Mouse (Mus musculus) midbrain, embryonic 16.5 days (tissue): Measurements from ENCODE around the gene Gm1043. TPM values are rescaled to one million over a fixed set of nuclear protein-coding genes. Genes with fewer than 3 reads are reported as not detected.

ENCODE experiments used
- ATAC-seq: fragments of 200-750 bp; cut with Nextera tagmentation; 2 replicates; pipeline ENCODE4 v1.8.0; 2017; ENCODE audit warnings: moderate TSS enrichment
- H3K27ac ChIP-seq: fragments of 300-500 bp; sonication (generic); 2 replicates; pipeline ENCODE4 v1.5.1; 2014; ENCODE audit warnings: mild to moderate bottlenecking, low read length, mixed read lengths
- H3K27me3 ChIP-seq: fragments of 300-500 bp; sonication (generic); 2 replicates; pipeline ENCODE4 v1.6.1; 2014; ENCODE audit warnings: low read depth, low read length, mixed read lengths; ENCODE audit not compliant: control insufficient read depth, insufficient read depth
- H3K36me3 ChIP-seq: fragments of 300-500 bp; sonication (generic); 2 replicates; pipeline ENCODE4 v1.6.1; 2014; ENCODE audit warnings: mild to moderate bottlenecking, low read length, moderate library complexity, mixed read lengths; ENCODE audit not compliant: control insufficient read depth, insufficient read depth
- H3K4me1 ChIP-seq: fragments of 300-500 bp; sonication (generic); 2 replicates; pipeline ENCODE4 v1.6.1; 2014; ENCODE audit warnings: mild to moderate bottlenecking, low read length, mixed read lengths; ENCODE audit not compliant: control insufficient read depth, insufficient read depth
- H3K4me2 ChIP-seq: fragments of 300-500 bp; sonication (generic); 2 replicates; pipeline ENCODE4 v1.6.1; 2014; ENCODE audit warnings: mild to moderate bottlenecking, low read length, mixed read lengths
- H3K4me3 ChIP-seq: fragments of 300-500 bp; sonication (generic); 2 replicates; pipeline ENCODE4 v1.5.1; 2014; ENCODE audit warnings: low read depth, mild to moderate bottlenecking, low read length, moderate library complexity, mixed read lengths
- H3K9ac ChIP-seq: fragments of 300-500 bp; sonication (generic); 2 replicates; pipeline ENCODE4 v1.6.1; 2014; ENCODE audit warnings: low read depth, low read length, mixed read lengths
- H3K9me3 ChIP-seq: fragments of 300-500 bp; sonication (generic); replicated peaks from 2 replicates; pipeline ENCODE4 v1.6.1; 2014; ENCODE audit warnings: mild to moderate bottlenecking, low read length, mixed read lengths; ENCODE audit not compliant: control insufficient read depth, poor library complexity, severe bottlenecking
- WGBS: fragments of 180-500 bp; shearing (Covaris S2); extraction: QIAGEN DNeasy Blood & Tissue Kit; methylation state at CpG from one replicate; pipeline ENCODE4 v1.1.7; 2014; 5-methylcytosine and 5-hydroxymethylcytosine counted together
- polyA plus RNA-seq: library from polyadenylated mRNA; unstranded; fragments of >200 nt; fragmentation: Nextera tagmentation; extraction: Ambion mirVana; gene quantifications from 2 replicates; pipeline ENCODE4 v1.2.1, GENCODE M21; 2015

The Gm1043 gene
- polyA plus RNA-seq, 1 experiment from 2014 or later = 2.3 TPM

DNA sequence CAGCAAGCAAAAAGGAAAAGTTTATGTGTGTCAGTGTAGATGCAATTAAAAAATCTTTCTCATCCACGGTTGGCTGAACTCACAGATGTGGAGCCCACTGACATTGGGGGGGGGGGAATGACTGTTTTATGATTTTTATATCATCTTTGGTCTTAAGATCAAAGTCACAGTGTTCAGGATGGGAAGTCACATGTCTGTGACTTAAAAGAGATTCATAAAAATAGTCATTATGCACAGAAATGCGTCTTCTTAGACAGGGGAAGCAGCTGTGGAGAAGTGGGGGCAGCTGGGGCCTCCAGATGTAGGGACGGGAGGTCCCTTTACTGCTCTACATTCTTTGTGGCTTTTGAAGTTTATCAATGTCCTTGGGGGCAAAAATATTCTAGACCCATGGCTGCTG lies 28.7 kb upstream of the Gm1043 start:
- Histone ChIP-seq H3K4me1 (peaks cover 7% of the 10 kb centered on the region; the same call in 1 of the 2 replicates), H3K4me2 (no peak overlapping the region), H3K9ac (no peak overlapping the region), H3K27ac (no peak overlapping the region), H3K9me3 (no peaks in the 10 kb centered on the region), H3K36me3 (no peaks in the 10 kb centered on the region), H3K4me3 (no peak overlapping the region), H3K27me3 (no peaks in the 10 kb centered on the region)
- no peak for ATAC-seq
- WGBS = 71% methylated on average over 3 of the region's 3 CpGs

DNA sequence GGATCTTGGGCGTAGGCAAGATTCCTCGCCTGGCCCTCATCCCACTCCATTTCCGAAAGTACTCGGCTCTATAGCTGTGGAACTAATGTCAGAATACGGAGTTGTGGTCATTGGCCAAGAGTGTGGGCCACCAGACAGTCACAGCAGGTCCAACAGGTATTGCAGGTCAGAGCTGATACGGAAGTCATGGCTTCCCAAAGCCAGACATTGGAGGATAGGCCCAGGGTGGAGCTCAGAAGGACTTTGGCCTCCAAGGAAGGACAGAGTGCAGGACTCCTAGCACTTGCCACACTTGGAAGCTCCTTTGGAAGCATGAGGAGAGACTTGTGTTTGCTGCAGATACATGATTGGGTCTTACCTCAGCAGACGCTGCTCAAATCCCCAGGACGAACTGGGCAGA lies 23.6 kb upstream of the Gm1043 start:
- no peaks in the 10 kb centered on the region for H3K27me3 ChIP-seq
- 89% methylated on average over 8 of the region's 8 CpGs for WGBS
- no peaks in the 10 kb centered on the region for H3K36me3 ChIP-seq
- H3K9ac ChIP-seq = no peak overlapping the region
- H3K27ac ChIP-seq = no peak overlapping the region
- no peak overlapping the region for H3K4me2 ChIP-seq
- no peaks in the 10 kb centered on the region for H3K9me3 ChIP-seq
- ATAC-seq = no peak
- no peak overlapping the region for H3K4me3 ChIP-seq
- H3K4me1 ChIP-seq = peaks cover 7% of the 10 kb centered on the region; the same call in 1 of the 2 replicates

GRCm38 (mm10) chr5:37064454-37065449 lies 20.4 kb upstream of the Gm1043 start:
- no peak overlapping the region for H3K4me2 ChIP-seq
- H3K4me3 ChIP-seq = no peak overlapping the region
- H3K27me3 ChIP-seq = no peaks in the 10 kb centered on the region
- H3K4me1 ChIP-seq = peaks cover 7% of the 10 kb centered on the region; the same call in 1 of the 2 replicates
- WGBS = 60% methylated on average over 13 of the region's 13 CpGs
- H3K36me3 ChIP-seq = no peaks in the 10 kb centered on the region
- no peaks in the 10 kb centered on the region for H3K9me3 ChIP-seq
- H3K9ac ChIP-seq = no peak overlapping the region
- no peak overlapping the region for H3K27ac ChIP-seq
- 0 out of 2 replicates have a peak, but pooled peaks have one; percentile 40 for ATAC-seq

DNA sequence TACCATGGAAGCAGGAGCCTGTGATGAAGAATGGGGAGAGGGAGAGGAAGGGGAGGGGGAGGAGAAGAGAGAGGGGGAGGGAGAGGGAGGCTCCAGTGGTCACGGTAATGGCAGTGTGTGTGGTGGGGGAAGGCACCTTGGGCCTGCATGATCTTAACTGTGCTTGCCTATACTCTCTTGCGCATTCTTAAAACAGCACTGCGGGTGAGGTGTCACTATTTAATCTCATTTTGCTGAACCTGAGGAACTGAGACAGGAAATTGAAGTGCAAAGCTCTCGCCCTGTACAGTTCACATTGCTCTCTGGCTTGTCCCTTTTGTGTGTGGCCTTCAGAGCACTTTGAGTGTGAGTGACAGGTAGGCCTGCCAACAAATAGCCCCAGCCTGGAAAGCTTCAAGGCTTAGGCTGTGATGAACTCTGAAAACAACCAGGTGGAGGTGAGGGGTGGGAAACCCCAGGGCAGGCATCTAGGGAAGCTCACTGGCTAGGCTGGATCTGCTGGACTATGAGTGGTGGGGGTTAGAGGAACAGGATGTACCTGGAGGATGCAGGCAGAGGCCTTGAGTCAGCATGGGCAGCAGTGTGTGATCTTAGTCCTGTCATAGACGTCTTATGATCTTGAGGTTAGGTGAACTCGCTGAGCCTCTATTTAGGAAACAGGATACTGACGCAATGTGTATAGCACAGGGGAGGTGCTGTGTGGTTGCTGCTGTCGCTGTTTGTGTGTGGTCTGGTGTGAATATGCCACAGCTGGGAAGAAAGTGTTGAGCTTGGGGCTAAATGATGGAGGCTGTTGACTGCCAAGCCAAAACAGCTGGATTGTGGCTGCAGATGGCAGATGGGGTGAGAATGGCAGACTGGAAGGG lies 18.2 kb upstream of the Gm1043 start:
- Histone ChIP-seq H3K9me3 (no peaks in the 10 kb centered on the region), H3K4me2 (no peak overlapping the region), H3K4me3 (no peak overlapping the region), H3K27ac (no peak overlapping the region), H3K9ac (no peak overlapping the region), H3K4me1 (peaks cover 7% of the 10 kb centered on the region; the same call in 1 of the 2 replicates), H3K36me3 (no peaks in the 10 kb centered on the region), H3K27me3 (no peaks in the 10 kb centered on the region)
- no peak for ATAC-seq
- 72% methylated on average over 8 of the region's 8 CpGs for WGBS

GRCm38 (mm10) chr5:37073660-37074059 lies 11.5 kb upstream of the Gm1043 start:
- Histone ChIP-seq H3K27ac (no peak overlapping the region), H3K4me3 (no peak overlapping the region), H3K36me3 (no peaks in the 10 kb centered on the region), H3K4me2 (no peak overlapping the region), H3K9ac (no peak overlapping the region), H3K27me3 (no peaks in the 10 kb centered on the region), H3K4me1 (peaks cover 16% of the 10 kb centered on the region), H3K9me3 (no peaks in the 10 kb centered on the region)
- WGBS = 86% methylated on average over 4 of the region's 4 CpGs
- ATAC-seq = no peak

DNA sequence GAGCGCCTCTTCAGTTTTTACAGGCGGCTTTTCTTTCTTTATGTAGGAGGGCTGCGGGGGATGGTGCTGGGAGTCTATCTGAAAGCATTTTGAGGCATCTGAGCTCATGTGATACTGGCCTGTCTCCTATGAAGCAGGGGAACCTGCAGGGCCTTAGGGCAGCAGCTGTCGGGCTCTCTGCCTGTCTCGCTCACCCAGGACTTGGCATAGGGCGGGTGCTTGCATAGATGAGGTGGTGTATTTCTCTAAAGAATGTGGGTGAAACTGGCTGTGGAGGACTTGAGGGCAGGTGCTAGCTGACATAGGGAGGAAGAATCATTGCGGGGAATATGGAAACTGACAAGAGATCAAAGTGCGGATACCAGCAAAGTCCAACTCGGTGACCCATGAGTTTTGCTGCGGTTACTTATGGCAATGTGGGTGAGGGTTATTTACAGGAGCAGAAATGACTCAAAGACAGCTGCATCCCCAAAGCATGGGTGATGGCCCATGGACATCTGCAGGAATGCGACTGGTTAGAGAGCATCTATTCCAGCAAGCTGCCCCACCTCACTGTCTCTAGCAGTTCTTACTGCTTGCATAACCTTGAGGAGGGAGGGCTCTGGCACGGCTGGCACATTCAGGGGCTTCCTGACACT lies 8.4 kb upstream of the Gm1043 start:
- H3K4me2 ChIP-seq = no peak overlapping the region; the same call in 1 of the 2 replicates
- no peaks in the 10 kb centered on the region for H3K9me3 ChIP-seq
- 51% methylated on average over 12 of the region's 12 CpGs for WGBS
- peak; percentile 64; the same call in 1 of the 2 replicates for ATAC-seq
- peak overlapping the region; percentile 35; the same call in 1 of the 2 replicates for H3K9ac ChIP-seq
- H3K36me3 ChIP-seq = no peaks in the 10 kb centered on the region
- H3K27me3 ChIP-seq = no peaks in the 10 kb centered on the region
- no peak overlapping the region for H3K4me3 ChIP-seq
- H3K27ac ChIP-seq = peak overlapping the region; percentile 51; the same call in 1 of the 2 replicates
- peaks cover 16% of the 10 kb centered on the region for H3K4me1 ChIP-seq

DNA sequence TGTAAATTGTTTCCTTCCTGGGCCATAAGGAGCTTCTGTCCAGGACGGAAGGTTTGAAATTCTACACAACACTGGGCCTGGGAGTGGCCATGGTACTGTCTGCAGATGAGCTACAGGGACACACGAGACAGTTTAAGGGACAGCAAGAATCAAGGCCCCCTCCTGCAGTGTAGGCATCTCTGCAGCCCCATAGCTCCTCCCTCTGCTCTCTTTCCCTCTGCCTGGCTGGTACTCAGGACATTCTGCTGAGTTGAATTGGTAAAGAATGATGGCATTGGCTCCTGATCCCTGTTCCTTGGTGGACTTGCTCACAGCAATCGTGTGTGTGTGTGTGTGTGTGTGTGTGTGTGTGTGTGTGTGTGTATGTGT lies 7.9 kb upstream of the Gm1043 start:
- Histone ChIP-seq H3K36me3 (no peaks in the 10 kb centered on the region), H3K9ac (no peak overlapping the region), H3K4me1 (peaks cover 20% of the 10 kb centered on the region), H3K4me3 (no peak overlapping the region), H3K4me2 (no peak overlapping the region), H3K9me3 (no peaks in the 10 kb centered on the region), H3K27ac (0 out of 2 replicates have a peak overlapping the region, but pooled peaks have one; percentile 10), H3K27me3 (no peaks in the 10 kb centered on the region)
- ATAC-seq = 0 out of 2 replicates have a peak, but pooled peaks have one; percentile 10
- WGBS = 46% methylated on average over 3 of the region's 3 CpGs

- Histone ChIP-seq H3K9ac (no peak overlapping the region), H3K27ac (no peak overlapping the region), H3K4me1 (peaks cover 28% of the 10 kb centered on the region), H3K9me3 (no peaks in the 10 kb centered on the region), H3K36me3 (no peaks in the 10 kb centered on the region), H3K4me3 (no peak overlapping the region), H3K4me2 (no peak overlapping the region), H3K27me3 (no peaks in the 10 kb centered on the region)
- ATAC-seq = no peak
- 88% methylated on average over 4 of the region's 4 CpGs for WGBS
Observed at GRCm38 (mm10) chr5:37079484-37079883, 5.7 kb upstream of the Gm1043 start.
